19 mouse cellular contexts compared by ENCODE assay signal in the genomic region with DNA sequence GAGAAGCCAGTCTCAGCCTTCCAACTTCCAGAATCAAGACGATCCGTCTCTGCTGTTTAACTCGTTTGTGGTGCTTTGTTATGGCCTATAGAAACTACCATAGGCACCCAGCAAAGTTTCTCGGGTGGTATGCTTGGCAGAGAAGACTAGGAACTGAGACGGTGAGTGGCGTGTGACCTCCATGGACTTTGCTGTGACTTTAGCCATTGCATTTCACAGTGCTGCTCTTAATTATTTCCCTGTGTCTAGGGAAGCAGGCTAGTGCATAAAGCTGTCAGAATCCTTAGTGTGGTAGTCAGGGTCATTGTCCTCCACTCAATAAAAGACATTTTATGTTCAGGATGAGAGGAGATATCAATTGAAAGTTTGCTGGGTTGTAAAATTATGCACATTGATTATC. TPM values are rescaled to one million over a fixed set of nuclear protein-coding genes. Genes with fewer than 3 reads are reported as not detected.
DNase-seq lines count a peak whose midpoint lies in the region; ATAC-seq lines count a peak whose summit lies in the region.
"Had no signal": no experiment of that assay in that cellular context is flagged by ENCODE, and none has a peak within 500 bp of the region (broad histone marks: within the 10 kb centered on the region; RNA-seq: fewer than 3 reads in every experiment).

No protein-coding gene starts in this region.

- WGBS in midbrain, embryonic 13.5 days = 53% methylated on average over 6 of the region's 6 CpGs
- WGBS in midbrain, embryonic 10.5 days = 62% methylated on average over 6 of the region's 6 CpGs
- WGBS in hindbrain, embryonic 14.5 days = 31% methylated on average over 6 of the region's 6 CpGs
- 72% methylated on average over 6 of the region's 6 CpGs for WGBS in stomach, embryonic 16.5 days

- intact Hi-C loops in heart, postnatal 14 days (cut with DNase I) = no loop called here

- peak; percentile 68 for DNase-seq in heart, adult 11 months
- DNase-seq in heart, postnatal 14 days = no peak
- DNase-seq in midbrain, embryonic 10.5 days (ENCODE audit: low spot score) = no peak
- DNase-seq in hindbrain, embryonic 14.5 days (ENCODE audit: low spot score) = no peak
- DNase-seq in adrenal gland, postnatal 25 days = no peak
- DNase-seq in adrenal gland, postnatal 4 days (ENCODE audit: low spot score in 2 of 2) = no peak
- DNase-seq: adrenal gland, adult 8-10 months; cerebellum, adult 18-20 months; heart, postnatal 36 days; kidney, postnatal 10 days; lung, postnatal 10 days; right cerebral cortex, postnatal 4 days; thymus, adult 18-20 months had no signal

- H3K36me3 ChIP-seq in midbrain, embryonic 13.5 days = no peaks in the 10 kb centered on the region
- H3K36me3 ChIP-seq in midbrain, embryonic 10.5 days = no peaks in the 10 kb centered on the region
- H3K36me3 ChIP-seq in hindbrain, embryonic 14.5 days (replicated peaks; ENCODE audit: control insufficient read depth, insufficient read depth) = no peaks in the 10 kb centered on the region
- H3K36me3 ChIP-seq in stomach, embryonic 16.5 days (ENCODE audit: control insufficient read depth, insufficient read depth, low read length) = no peaks in the 10 kb centered on the region
- H3K36me3 ChIP-seq: heart, embryonic 12.5 days; liver, embryonic 15.5 days had no signal

- H3K4me2 ChIP-seq in midbrain, embryonic 13.5 days (replicated peaks) = no peak overlapping the region
- no peak overlapping the region for H3K4me2 ChIP-seq in hindbrain, embryonic 14.5 days (replicated peaks)
- H3K4me2 ChIP-seq in stomach, embryonic 16.5 days (ENCODE audit: low read depth, low read length) = no peak overlapping the region
- H3K4me2 ChIP-seq: heart, embryonic 12.5 days; liver, embryonic 15.5 days had no signal

- no peaks in the 10 kb centered on the region for H3K27me3 ChIP-seq in midbrain, embryonic 13.5 days
- no peaks in the 10 kb centered on the region for H3K27me3 ChIP-seq in midbrain, embryonic 10.5 days (ENCODE audit: low read depth, poor library complexity, severe bottlenecking)
- H3K27me3 ChIP-seq in hindbrain, embryonic 14.5 days (ENCODE audit: control insufficient read depth, insufficient read depth, low read length) = no peaks in the 10 kb centered on the region
- H3K27me3 ChIP-seq in stomach, embryonic 16.5 days (ENCODE audit: control insufficient read depth, insufficient read depth, low read length) = no peaks in the 10 kb centered on the region
- H3K27me3 ChIP-seq: heart, embryonic 12.5 days; liver, embryonic 15.5 days; megakaryocyte, embryonic 14.5 days had no signal

- H3K4me1 ChIP-seq in midbrain, embryonic 13.5 days (replicated peaks) = peaks cover 11% of the 10 kb centered on the region
- H3K4me1 ChIP-seq in midbrain, embryonic 10.5 days = peaks cover 13% of the 10 kb centered on the region
- H3K4me1 ChIP-seq in hindbrain, embryonic 14.5 days (replicated peaks; ENCODE audit: control insufficient read depth, insufficient read depth, low read length) = peaks cover 6% of the 10 kb centered on the region
- peaks cover 5% of the 10 kb centered on the region for H3K4me1 ChIP-seq in stomach, embryonic 16.5 days (ENCODE audit: control insufficient read depth, insufficient read depth, low read length)
- H3K4me1 ChIP-seq: heart, embryonic 12.5 days; liver, embryonic 15.5 days; megakaryocyte, embryonic 14.5 days had no signal

- H3K4me3 ChIP-seq in midbrain, embryonic 13.5 days (replicated peaks) = no peak overlapping the region
- H3K4me3 ChIP-seq in midbrain, embryonic 10.5 days = no peak overlapping the region
- no peak overlapping the region for H3K4me3 ChIP-seq in hindbrain, embryonic 14.5 days (replicated peaks; ENCODE audit: low read length)
- H3K4me3 ChIP-seq in stomach, embryonic 16.5 days (replicated peaks; ENCODE audit: low read length) = no peak overlapping the region
- H3K4me3 ChIP-seq: heart, embryonic 12.5 days; liver, embryonic 15.5 days; megakaryocyte, embryonic 14.5 days had no signal

- H3K9me3 ChIP-seq in midbrain, embryonic 13.5 days = no peaks in the 10 kb centered on the region
- H3K9me3 ChIP-seq in midbrain, embryonic 10.5 days (replicated peaks) = no peaks in the 10 kb centered on the region
- H3K9me3 ChIP-seq in hindbrain, embryonic 14.5 days (ENCODE audit: control insufficient read depth, low read length) = no peaks in the 10 kb centered on the region
- no peaks in the 10 kb centered on the region for H3K9me3 ChIP-seq in stomach, embryonic 16.5 days (replicated peaks; ENCODE audit: control insufficient read depth, low read length)
- H3K9me3 ChIP-seq: heart, embryonic 12.5 days; liver, embryonic 15.5 days had no signal

- H3K9ac ChIP-seq in midbrain, embryonic 13.5 days (replicated peaks) = no peak overlapping the region
- no peak overlapping the region for H3K9ac ChIP-seq in hindbrain, embryonic 14.5 days
- no peak overlapping the region for H3K9ac ChIP-seq in stomach, embryonic 16.5 days (ENCODE audit: low read length)
- H3K9ac ChIP-seq: heart, embryonic 12.5 days; liver, embryonic 15.5 days had no signal

- peak overlapping the region; percentile 16; the same call in 1 of the 2 replicates for H3K27ac ChIP-seq in midbrain, embryonic 13.5 days
- H3K27ac ChIP-seq in midbrain, embryonic 10.5 days (replicated peaks) = no peak overlapping the region
- peak overlapping the region; percentile 21; the same call in 1 of the 2 replicates for H3K27ac ChIP-seq in hindbrain, embryonic 14.5 days
- H3K27ac ChIP-seq in stomach, embryonic 16.5 days (ENCODE audit: low read length) = 0 out of 2 replicates have a peak overlapping the region, but pooled peaks have one; percentile 13
- H3K27ac ChIP-seq: liver, embryonic 15.5 days had no signal

- ATAC-seq in midbrain, embryonic 13.5 days = no peak
- no peak for ATAC-seq in hindbrain, embryonic 14.5 days (ENCODE audit: low FRiP score)
- ATAC-seq in stomach, embryonic 16.5 days (ENCODE audit: insufficient read depth, low FRiP score) = no peak
- ATAC-seq: intestine, postnatal 0 days had no signal

RNA-seq across cellular contexts. Expression of a gene that starts 49.3 kb away (rescaled TPM):
- total RNA-seq in heart, postnatal 14 days (2021) = 1 to 10 TPM in 1 of 2 experiments, under 1 TPM in 1; 1.00 to 1.4 TPM
- polyA plus RNA-seq in midbrain, embryonic 13.5 days (2015; fragmentation: Nextera tagmentation; extraction: Ambion mirVana) = 3.0 and 3.4 TPM in 2 replicates
- 4.3 and 5.0 TPM in 2 replicates for polyA plus RNA-seq in midbrain, embryonic 10.5 days (2016; fragmentation: Nextera tagmentation; extraction: Ambion mirVana)
- polyA plus RNA-seq in hindbrain, embryonic 14.5 days (2014; fragmentation: Nextera tagmentation; extraction: Ambion mirVana) = 2.8 and 3.1 TPM in 2 replicates
- 68.9 and 91.5 TPM in 2 replicates for polyA plus RNA-seq in stomach, embryonic 16.5 days (2015; fragmentation: Nextera tagmentation; extraction: Ambion mirVana)
- total RNA-seq in adrenal gland, postnatal 25 days (2021) = 4.6 and 5.9 TPM in 2 replicates
- total RNA-seq in adrenal gland, postnatal 4 days (2021) = 10 to 100 TPM; 13.1 to 15.6 TPM

Comparison
In these comparisons a context has a peak if more than half of its experiments do, and no peak if none do; other contexts are left out.
1. RNA of a gene that starts 49.3 kb away (polyA plus RNA-seq): 68.9 to 91.5 TPM in stomach, embryonic 16.5 days; 4.3 to 5.0 TPM in midbrain, embryonic 10.5 days, 2.8 to 3.1 TPM in hindbrain, embryonic 14.5 days and 3.0 to 3.4 TPM in midbrain, embryonic 13.5 days; every median in the first group is over 10 times any median in the second.